Mouse (Mus musculus) adipocyte (in vitro differentiated cells): ENCODE measurements at regions not wholly inside any gene's neighbourhood (a gene's known extent, or its start where the extent isn't known, plus 50 kb on each side); places are given as distances from the start of the nearest gene placed in this dataset.

ENCODE experiments used
- DNase-seq: peaks from one replicate; pipeline ENCODE4 v3.0.0-alpha.2; 2016; ENCODE audit warnings: low spot score

DNA sequence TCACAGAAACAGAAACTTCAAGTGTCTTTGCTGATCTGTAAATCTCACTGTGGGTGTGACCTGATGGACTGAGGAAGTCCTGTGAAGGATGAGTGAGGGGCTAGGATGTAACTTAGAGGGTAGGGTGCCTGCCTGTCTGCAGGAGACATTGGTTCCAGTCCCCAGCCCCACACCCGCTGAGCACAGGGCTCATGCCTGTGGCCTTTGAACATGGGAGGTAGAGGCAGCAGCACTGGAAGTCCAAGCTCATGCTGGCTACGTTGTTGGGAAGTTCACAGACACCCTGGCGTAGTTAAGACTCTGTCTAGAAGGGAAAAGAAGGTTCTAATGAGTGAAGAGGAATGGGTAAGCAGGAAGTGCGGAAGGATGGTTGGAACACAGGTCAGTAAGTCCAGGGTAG, 59.7 kb upstream of the Tgm3 start:
- no peak for DNase-seq

DNA sequence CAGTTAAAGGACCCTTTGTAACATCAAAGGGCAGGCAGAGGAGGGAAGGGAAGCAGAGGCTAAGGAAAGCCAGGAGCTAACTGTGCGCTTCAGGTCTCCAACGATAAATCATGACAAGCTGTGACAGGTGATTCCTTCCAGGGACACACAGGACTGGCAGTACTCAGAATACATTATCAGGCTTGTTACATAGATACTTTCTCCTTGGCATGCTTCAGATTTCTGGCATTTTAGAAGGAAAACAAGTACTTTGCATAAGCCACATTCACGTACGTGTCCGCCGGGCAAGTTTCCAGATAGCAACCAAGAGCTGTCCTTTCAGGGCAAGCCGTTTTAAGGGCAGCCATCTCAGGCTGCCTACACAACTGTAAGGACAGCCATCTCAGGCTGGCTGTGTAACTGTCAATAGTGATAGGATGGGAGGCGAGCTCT, 56.9 kb upstream of the Tgm3 start:
- DNase-seq: no peak

DNA sequence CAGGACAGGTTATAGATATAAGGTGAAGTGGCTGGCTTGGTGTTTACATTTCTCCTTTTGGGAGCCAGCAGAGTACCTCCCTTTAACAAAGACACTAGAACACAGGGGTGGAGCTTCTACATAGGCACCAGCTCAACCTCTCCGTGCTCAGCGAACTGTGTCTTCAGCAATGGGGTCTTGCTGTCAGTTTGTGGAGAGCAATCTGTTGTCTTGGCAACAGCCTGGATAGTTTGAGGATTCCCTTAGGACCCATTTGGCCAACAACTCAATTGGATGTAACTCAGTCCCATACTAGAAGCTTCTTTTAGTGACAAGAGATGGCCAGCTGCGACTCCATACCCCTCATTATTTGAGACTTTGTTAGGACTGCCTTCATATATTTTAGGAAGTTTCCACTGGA, 54.0 kb upstream of the Tgm3 start:
- no peak for DNase-seq

DNA sequence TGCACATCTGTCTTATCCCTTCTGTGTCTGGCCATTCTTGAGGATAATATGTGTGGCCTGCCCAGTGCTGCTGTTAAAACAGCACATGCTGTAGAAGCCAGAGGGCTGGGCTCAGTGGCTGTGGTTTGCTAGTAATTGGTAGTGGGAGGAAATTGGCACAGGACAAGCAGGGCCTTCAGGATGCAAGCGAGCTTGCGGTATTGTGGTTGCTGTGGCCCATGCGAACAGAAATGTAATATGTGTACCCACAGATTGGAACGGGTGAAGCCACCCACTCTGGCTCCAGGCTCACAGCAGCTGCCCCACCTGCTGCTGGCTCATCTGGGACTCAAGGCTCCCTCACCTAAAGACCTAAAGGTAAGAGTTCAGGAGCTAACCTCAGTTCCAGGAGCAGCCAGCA, 51.8 kb upstream of the Tgm3 start:
- DNase-seq: no peak

DNA sequence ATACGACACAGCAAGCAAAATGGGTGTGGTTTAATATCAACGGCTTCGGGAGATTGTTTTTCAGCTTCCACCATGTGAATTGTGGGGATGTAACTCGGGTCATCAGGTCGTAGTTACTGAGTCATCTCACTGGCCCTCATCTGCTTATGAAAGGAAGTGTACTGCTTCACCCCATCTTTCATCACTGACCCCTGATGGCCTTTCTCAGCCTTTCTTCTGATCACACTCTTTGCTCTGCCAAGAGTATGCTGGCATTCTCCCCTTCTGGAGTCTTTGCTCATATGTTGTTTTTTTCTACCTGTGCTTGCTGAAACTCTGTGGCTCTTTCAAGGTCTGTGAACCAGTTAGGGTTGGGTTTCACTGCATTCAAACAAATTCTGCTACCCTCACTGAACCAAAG, 50.6 kb upstream of the Tgm3 start:
- no peak for DNase-seq
